Mouse (Mus musculus) CH12.LX (cell line): ENCODE measurements around the gene Zmynd11. TPM values are rescaled to one million over a fixed set of nuclear protein-coding genes. Genes with fewer than 3 reads are reported as not detected.

ENCODE experiments used
- DNase-seq: peaks from one replicate; pipeline ENCODE4 v3.0.0-alpha.2; 2013; ENCODE audit errors: extremely low read depth
- H3K27ac ChIP-seq: 2 replicates; pipeline ENCODE4 v1.5.1; 2012; ENCODE audit warnings: low read depth, mild to moderate bottlenecking, control low read depth, moderate library complexity; ENCODE audit not compliant: insufficient read depth
- H3K27me3 ChIP-seq: replicated peaks from 2 replicates; pipeline ENCODE3; 2012; ENCODE audit warnings: inconsistent platforms
- H3K36me3 ChIP-seq, 2 experiments: replicated peaks in 1 of 2; 2 replicates each; pipeline versions ENCODE3 to v1.6.1; 2012; ENCODE audit warnings: inconsistent platforms in 1 of 2, low read length in 1 of 2, mild to moderate bottlenecking in 1 of 2, mixed read lengths in 1 of 2, moderate library complexity in 1 of 2; ENCODE audit not compliant: control insufficient read depth in 1 of 2, insufficient read depth in 1 of 2
- H3K4me1 ChIP-seq, 2 experiments: 2 replicates each; pipeline ENCODE4 v1.6.1; 2012; ENCODE audit warnings: inconsistent platforms in 1 of 2, moderate library complexity in 1 of 2; ENCODE audit not compliant: insufficient read depth in 2 of 2, control insufficient read depth in 1 of 2
- H3K4me2 ChIP-seq: 2 replicates; pipeline ENCODE4 v1.6.1; 2012; ENCODE audit warnings: low read depth, mild to moderate bottlenecking, control low read depth; ENCODE audit not compliant: poor library complexity, insufficient read depth, severe bottlenecking
- H3K4me3 ChIP-seq, 3 experiments: fragments of 150-350 bp in 1 of 3; sonication (generic) in 1 of 3; replicated peaks in 1 of 3; 2 replicates each; pipeline versions ENCODE3 to v1.5.1; 2011 to 2012; ENCODE audit warnings: low read depth in 2 of 3, low read length in 2 of 3, mild to moderate bottlenecking in 2 of 3, moderate library complexity in 2 of 3, control low read depth in 1 of 3, improper control_type of control experiment in 1 of 3, inconsistent platforms in 1 of 3, mixed read lengths in 1 of 3; ENCODE audit not compliant: poor library complexity in 1 of 3
- H3K79me2 ChIP-seq: replicated peaks from 2 replicates; pipeline ENCODE4 v1.6.1; 2012; ENCODE audit warnings: mild to moderate bottlenecking, moderate library complexity; ENCODE audit not compliant: control insufficient read depth, poor library complexity, insufficient read depth, severe bottlenecking; ENCODE audit errors: extremely low read depth
- H3K9ac ChIP-seq: 2 replicates; pipeline ENCODE4 v1.6.1; 2012; ENCODE audit warnings: low read depth, mild to moderate bottlenecking, control low read depth, moderate library complexity; ENCODE audit not compliant: insufficient read depth
- H3K9me3 ChIP-seq: replicated peaks from 2 replicates; pipeline ENCODE3; 2012; ENCODE audit warnings: low read length, inconsistent platforms, mixed read lengths
- BHLHE40 ChIP-seq: IDR thresholded peaks from 2 replicates; pipeline ENCODE4 v1.6.1; 2011; ENCODE audit warnings: mild to moderate bottlenecking, low read depth, low read length, improper control_type of control experiment
- CHD1 ChIP-seq: IDR thresholded peaks from 2 replicates; pipeline ENCODE4 v1.6.1; 2012; ENCODE audit warnings: low read depth, low read length, improper control_type of control experiment, inconsistent platforms
- CHD2 ChIP-seq: IDR thresholded peaks from 2 replicates; pipeline ENCODE4 v1.6.1; 2011; ENCODE audit warnings: low read length, improper control_type of control experiment
- E2F4 ChIP-seq: IDR thresholded peaks from 2 replicates; pipeline ENCODE4 v1.6.1; 2011; ENCODE audit warnings: low read depth, low read length, improper control_type of control experiment; ENCODE audit not compliant: insufficient replicate concordance
- ELF1 ChIP-seq: IDR thresholded peaks from 2 replicates; pipeline ENCODE4 v1.6.1; 2014; ENCODE audit warnings: low read depth, mild to moderate bottlenecking, inconsistent platforms, low read length, improper control_type of control experiment
- EP300 ChIP-seq: IDR thresholded peaks from 2 replicates; pipeline ENCODE4 v1.6.1; 2011; ENCODE audit warnings: low read length, improper control_type of control experiment
- ETS1 ChIP-seq: conservative IDR thresholded peaks from 2 replicates; pipeline ENCODE4 v1.6.1; 2012; ENCODE audit warnings: low read depth, mild to moderate bottlenecking, inconsistent platforms, low read length, improper control_type of control experiment, moderate library complexity
- HCFC1 ChIP-seq: IDR thresholded peaks from 2 replicates; pipeline ENCODE4 v1.6.1; 2012; ENCODE audit warnings: low read depth, mild to moderate bottlenecking, inconsistent platforms, low read length, improper control_type of control experiment
- JUN ChIP-seq: IDR thresholded peaks from 2 replicates; pipeline ENCODE4 v1.6.1; 2011; ENCODE audit warnings: low read depth, mild to moderate bottlenecking, low read length, improper control_type of control experiment, moderate library complexity; ENCODE audit not compliant: insufficient read depth
- JUND ChIP-seq: conservative IDR thresholded peaks from 2 replicates; pipeline ENCODE4 v1.6.1; 2011; ENCODE audit warnings: low read depth, low read length, improper control_type of control experiment
- KAT2A ChIP-seq: IDR thresholded peaks from 2 replicates; pipeline ENCODE4 v1.6.1; 2012; ENCODE audit warnings: low read length, improper control_type of control experiment, inconsistent platforms; ENCODE audit not compliant: insufficient replicate concordance
- MAFK ChIP-seq: IDR thresholded peaks from 2 replicates; pipeline ENCODE4 v1.6.1; 2011; ENCODE audit warnings: low read length, improper control_type of control experiment; ENCODE audit not compliant: insufficient replicate concordance
- MAX ChIP-seq: IDR thresholded peaks from 2 replicates; pipeline ENCODE4 v1.6.1; 2011; ENCODE audit warnings: low read length, improper control_type of control experiment
- NRF1 ChIP-seq: IDR thresholded peaks from 2 replicates; pipeline ENCODE4 v1.6.1; 2014; ENCODE audit warnings: low read depth, mild to moderate bottlenecking, inconsistent platforms, low read length, improper control_type of control experiment, moderate library complexity
- POLR2AphosphoS2 ChIP-seq: IDR thresholded peaks from 2 replicates; pipeline ENCODE4 v1.6.1; 2011; ENCODE audit warnings: low read depth, low read length, improper control_type of control experiment
- RCOR1 ChIP-seq: conservative IDR thresholded peaks from 2 replicates; pipeline ENCODE4 v1.6.1; 2012; ENCODE audit warnings: low read depth, mild to moderate bottlenecking, inconsistent platforms, low read length, improper control_type of control experiment
- SIN3A ChIP-seq: IDR thresholded peaks from 2 replicates; pipeline ENCODE4 v1.6.1; 2012; ENCODE audit warnings: low read length, improper control_type of control experiment, inconsistent platforms
- TBP ChIP-seq: conservative IDR thresholded peaks from 2 replicates; pipeline ENCODE4 v1.6.1; 2011; ENCODE audit warnings: low read depth, low read length, improper control_type of control experiment
- UBTF ChIP-seq: IDR thresholded peaks from 2 replicates; pipeline ENCODE4 v1.6.1; 2012; ENCODE audit warnings: low read depth, mild to moderate bottlenecking, inconsistent platforms, low read length, improper control_type of control experiment, moderate library complexity
- USF1 ChIP-seq: IDR thresholded peaks from 2 replicates; pipeline ENCODE4 v1.6.1; 2014; ENCODE audit warnings: low read depth, mild to moderate bottlenecking, inconsistent platforms, low read length, improper control_type of control experiment
- USF2 ChIP-seq: conservative IDR thresholded peaks from 2 replicates; pipeline ENCODE4 v1.6.1; 2011; ENCODE audit warnings: low read depth, low read length, improper control_type of control experiment
- ZC3H11A ChIP-seq: IDR thresholded peaks from 2 replicates; pipeline ENCODE4 v1.6.1; 2012; ENCODE audit warnings: low read depth, mild to moderate bottlenecking, inconsistent platforms, low read length, improper control_type of control experiment
- dilution Hi-C: fragments of 300-500 bp; cut with MboI; formaldehyde crosslinking; loops from 2 replicates; pipeline ENCODE4 v1.14.3; 2020; ENCODE audit warnings: low sequenced_read_pairs; ENCODE audit not compliant: extremely low pct_unique_long_range_greater_than_20kb, extremely low pct_ligation_motif_present
- in situ Hi-C: fragments of 300-500 bp; cut with MboI; formaldehyde crosslinking; loops from 3 replicates; pipeline ENCODE4 v1.14.3; 2019; ENCODE audit warnings: low sequenced_read_pairs, low pct_ligation_motif_present, low pct_unique_long_range_greater_than_20kb, mixed read lengths
- polyA plus RNA-seq: library from polyadenylated mRNA; unstranded; fragments of >175 nt; gene quantifications from 2 replicates; pipeline ENCODE4 v1.2.1, GENCODE M21; 2012; ENCODE audit warnings: low read depth; ENCODE audit not compliant: insufficient read length
- total RNA-seq, 2 experiments: library from RNA; depleted of rRNA; stranded (reverse); fragments of 300-350 nt in 1 of 2; fragments of >200 nt in 1 of 2; gene quantifications; 2 replicates each; pipeline ENCODE4 v1.2.3; 2012 to 2014

Gene Zmynd11
- total and polyA plus RNA-seq, 3 experiments = 18.1 to 32.2 (median 20.4) TPM

GRCm38 (mm10) chr13:9692876-9693275 lies 72.3 kb downstream of the Zmynd11 start:
- peaks cover 0 to 15% of the 10 kb centered on the region in 2 experiments; a peak in 2 of 4 replicates for H3K4me1 ChIP-seq
- no peak overlapping the region for H3K4me2 ChIP-seq
- H3K27me3 ChIP-seq = no peaks in the 10 kb centered on the region
- no peak for DNase-seq
- TF ChIP-seq NRF1 (no peak), CHD1 (no peak), KAT2A (no peak), MAFK (no peak), JUND (no peak), E2F4 (no peak), CHD2 (no peak), ZC3H11A (no peak), USF1 (no peak), ELF1 (no peak), RCOR1 (no peak), UBTF (no peak), HCFC1 (no peak), BHLHE40 (no peak), USF2 (no peak), JUN (no peak), POLR2AphosphoS2 (no peak), TBP (no peak)
- TF ChIP-seq, all 38 proteins: peak for 0
- Histone ChIP-seq H3K9ac (no peak overlapping the region), H3K4me3 (no peak overlapping the region), H3K79me2 (no peaks in the 10 kb centered on the region), H3K36me3 (peaks cover 54 to 86% of the 10 kb centered on the region in 2 experiments), H3K27ac (no peak overlapping the region), H3K9me3 (no peaks in the 10 kb centered on the region)
- in situ Hi-C loops = no loop called here
- dilution Hi-C loops = no loop called here

DNA sequence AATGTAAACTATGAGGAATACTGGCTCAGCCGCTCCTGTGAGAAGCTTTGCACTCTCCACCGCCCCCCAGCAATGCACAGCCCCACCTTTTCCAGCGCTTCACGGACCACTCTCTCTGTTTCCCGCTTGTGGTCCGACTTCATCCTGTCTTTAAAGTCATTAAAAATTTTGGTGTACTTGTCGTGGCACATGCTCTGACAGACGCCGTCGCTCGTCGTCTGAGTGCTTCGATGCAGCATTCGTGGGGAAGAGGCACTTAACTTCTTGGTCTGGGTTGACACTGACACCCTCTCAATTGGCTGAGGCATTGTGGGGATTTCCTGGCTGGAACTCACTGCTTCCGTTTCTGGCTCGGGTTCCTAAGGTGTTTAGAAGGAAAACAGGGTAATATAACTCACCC lies 75.8 kb downstream of the Zmynd11 start:
- no peak overlapping the region for H3K4me2 ChIP-seq
- no peak overlapping the region for H3K27ac ChIP-seq
- no peaks in the 10 kb centered on the region for H3K27me3 ChIP-seq
- no peak overlapping the region for H3K9ac ChIP-seq
- TF ChIP-seq TBP (no peak), MAX (no peak), EP300 (no peak), SIN3A (no peak), HCFC1 (no peak), ETS1 (no peak), ZC3H11A (no peak)
- TF ChIP-seq, all 38 proteins: peak for 0
- Histone ChIP-seq H3K9me3 (no peaks in the 10 kb centered on the region), H3K4me3 (no peak overlapping the region), H3K4me1 (no peaks in the 10 kb centered on the region), H3K36me3 (peaks cover 61 to 86% of the 10 kb centered on the region in 2 experiments), H3K79me2 (no peaks in the 10 kb centered on the region)
- in situ Hi-C loops (no loop called here), dilution Hi-C loops (no loop called here)
- DNase-seq = no peak
